Mouse (Mus musculus) liver, adult (tissue): ENCODE data around the gene Aida.

ENCODE experiments used
- GATA4 ChIP-seq: IDR thresholded peaks from 2 replicates; pipeline ENCODE4 v1.6.1; 2014; ENCODE audit warnings: mild to moderate bottlenecking, low read length; ENCODE audit not compliant: insufficient replicate concordance

Aida gene

GRCm38 (mm10) chr1:183363577-183363867, 67.1 kb downstream of the Aida start:
- no peak for TF ChIP-seq GATA4

DNA sequence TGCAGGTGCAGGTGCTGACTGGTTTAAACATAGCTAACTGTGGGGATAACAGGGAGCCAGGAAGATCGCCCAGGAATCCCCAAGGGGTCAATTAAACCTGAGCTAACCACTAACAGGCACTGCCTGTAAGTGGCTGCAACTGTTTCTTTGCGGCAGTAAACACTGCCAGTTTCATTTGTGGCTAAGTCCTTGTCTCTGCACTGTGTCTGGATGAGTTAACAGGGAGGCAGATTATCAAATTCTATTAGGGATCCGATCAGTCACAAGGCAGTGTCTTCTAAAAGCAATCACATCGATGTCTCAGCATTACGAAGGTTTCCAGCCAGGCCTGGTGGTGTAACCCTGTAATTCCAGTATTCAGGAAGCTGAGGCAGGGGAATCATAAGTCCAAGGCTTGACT, 70.0 kb downstream of the Aida start:
- TF ChIP-seq GATA4, result no peak

DNA sequence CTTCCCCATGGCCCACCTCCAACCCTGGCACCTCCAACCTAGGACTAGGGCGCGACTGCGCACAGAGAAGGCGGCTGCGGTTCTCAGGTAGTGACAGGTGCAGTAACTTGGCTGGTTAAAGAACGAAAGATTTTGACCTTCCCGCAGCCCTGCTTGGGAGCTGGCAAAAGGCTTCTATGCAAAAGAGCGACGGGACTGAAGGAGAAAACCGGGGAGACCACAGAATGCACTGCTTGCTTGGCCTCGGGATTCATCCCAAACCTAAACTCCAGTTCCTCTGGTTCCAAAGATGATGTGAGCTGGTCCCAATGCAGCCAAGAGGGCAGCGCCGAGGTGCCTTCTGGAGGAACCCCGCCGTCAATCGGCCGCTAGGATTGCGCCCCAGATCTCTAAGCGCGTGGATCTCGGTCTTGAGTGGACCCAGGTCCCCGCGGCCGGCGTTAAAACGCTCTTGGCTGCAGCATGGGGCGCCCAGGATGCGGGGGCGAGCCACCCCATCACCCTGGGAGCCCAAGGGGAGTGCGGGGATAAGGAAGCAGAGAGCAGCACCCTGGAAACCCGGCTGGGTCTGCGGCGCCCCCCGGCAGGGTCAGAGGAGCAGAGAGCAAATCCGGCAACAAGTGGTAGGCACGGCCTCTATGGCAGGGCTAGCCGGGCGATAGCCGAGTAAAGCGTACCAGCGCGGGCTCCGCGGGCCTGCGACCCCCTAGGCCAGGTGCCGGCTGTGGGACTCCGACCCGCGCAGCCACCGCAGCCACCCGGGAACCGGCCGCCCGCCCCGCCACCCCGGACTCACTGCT, 72.4 kb downstream of the Aida start:
- TF ChIP-seq GATA4, result no peak

- no peak for TF ChIP-seq GATA4
Measured at GRCm38 (mm10) chr1:183369427-183370014, 73.1 kb downstream of the Aida start, which contains the start of gene Mia3. TSS of gene Mia3 (minus strand) at chr1:183369553.

GRCm38 (mm10) chr1:183374728-183375127, 78.3 kb downstream of the Aida start:
- no peak for TF ChIP-seq GATA4
